Mouse (Mus musculus) MEL (cell line): ENCODE measurements around the gene P4ha1. TPM values are rescaled to one million over a fixed set of nuclear protein-coding genes. Genes with fewer than 3 reads are reported as not detected.

Experiments used
- DNase-seq: peaks from one replicate; pipeline ENCODE4 v3.0.0; 2011; ENCODE audit warnings: low read depth, low spot score
- H3K27ac ChIP-seq: 2 replicates; pipeline ENCODE4 v1.5.1; 2012; ENCODE audit warnings: low read depth, mild to moderate bottlenecking, control low read depth, low read length, moderate library complexity; ENCODE audit not compliant: control insufficient read depth
- H3K27me3 ChIP-seq, 2 experiments: fragments of 150-350 bp in 1 of 2; sonication (generic) in 1 of 2; 2 replicates each; pipeline ENCODE4 v1.6.1; 2012; ENCODE audit warnings: low read length in 2 of 2, mild to moderate bottlenecking in 2 of 2, improper control_type of control experiment in 1 of 2, moderate library complexity in 1 of 2; ENCODE audit not compliant: insufficient read depth in 2 of 2, control insufficient read depth in 1 of 2
- H3K36me3 ChIP-seq, 2 experiments: 2 replicates each; pipeline ENCODE4 v1.6.1; 2012 to 2014; ENCODE audit warnings: low read length in 2 of 2, improper control_type of control experiment in 1 of 2, inconsistent platforms in 1 of 2, mild to moderate bottlenecking in 1 of 2; ENCODE audit not compliant: insufficient read depth in 2 of 2, control insufficient read depth in 1 of 2
- H3K4me1 ChIP-seq, 2 experiments: fragments of 150-350 bp in 1 of 2; sonication (generic) in 1 of 2; 2 replicates each; pipeline ENCODE4 v1.6.1; 2012; ENCODE audit warnings: low read length in 2 of 2, improper control_type of control experiment in 1 of 2, mild to moderate bottlenecking in 1 of 2; ENCODE audit not compliant: insufficient read depth in 2 of 2, control insufficient read depth in 1 of 2
- H3K4me3 ChIP-seq, 2 experiments: fragments of 150-350 bp in 1 of 2; sonication (generic) in 1 of 2; 2 replicates each; pipeline ENCODE4 v1.5.1; 2012; ENCODE audit warnings: low read depth in 2 of 2, low read length in 2 of 2, mild to moderate bottlenecking in 2 of 2, moderate library complexity in 2 of 2, control low read depth in 1 of 2, improper control_type of control experiment in 1 of 2; ENCODE audit not compliant: control insufficient read depth in 1 of 2, insufficient read depth in 1 of 2
- H3K79me2 ChIP-seq: 2 replicates; pipeline ENCODE4 v1.6.1; 2012; ENCODE audit warnings: mild to moderate bottlenecking, low read length, moderate library complexity; ENCODE audit not compliant: control insufficient read depth, poor library complexity, insufficient read depth
- H3K9ac ChIP-seq: 2 replicates; pipeline ENCODE4 v1.6.1; 2012; ENCODE audit warnings: low read depth, mild to moderate bottlenecking, control low read depth, low read length, moderate library complexity; ENCODE audit not compliant: control insufficient read depth, poor library complexity, severe bottlenecking
- H3K9me3 ChIP-seq: fragments of 150-350 bp; sonication (generic); replicated peaks from 2 replicates; pipeline ENCODE4 v1.6.1; 2012; ENCODE audit warnings: mild to moderate bottlenecking, low read length, improper control_type of control experiment, moderate library complexity; ENCODE audit not compliant: insufficient read depth
- CHD2 ChIP-seq: IDR thresholded peaks from 2 replicates; pipeline ENCODE4 v1.6.1; 2011; ENCODE audit warnings: low read length, improper control_type of control experiment
- E2F4 ChIP-seq: IDR thresholded peaks from 2 replicates; pipeline ENCODE4 v1.6.1; 2011; ENCODE audit warnings: low read depth, low read length, improper control_type of control experiment, borderline replicate concordance
- ELF1 ChIP-seq: IDR thresholded peaks from 2 replicates; pipeline ENCODE4 v1.6.1; 2014; ENCODE audit warnings: low read depth, mild to moderate bottlenecking, inconsistent platforms, low read length, improper control_type of control experiment, moderate library complexity
- MAX ChIP-seq: IDR thresholded peaks from 2 replicates; pipeline ENCODE4 v1.6.1; 2011; ENCODE audit warnings: low read length, improper control_type of control experiment
- MXI1 ChIP-seq: IDR thresholded peaks from 2 replicates; pipeline ENCODE4 v1.6.1; 2011; ENCODE audit warnings: mild to moderate bottlenecking, low read depth, low read length, improper control_type of control experiment
- MYB ChIP-seq: IDR thresholded peaks from 2 replicates; pipeline ENCODE4 v1.6.1; 2011; ENCODE audit warnings: mild to moderate bottlenecking, low read depth, low read length, improper control_type of control experiment
- POLR2AphosphoS5 ChIP-seq: IDR thresholded peaks from 2 replicates; pipeline ENCODE4 v1.6.1; 2012; ENCODE audit warnings: low read depth, borderline replicate concordance, mild to moderate bottlenecking, inconsistent platforms, low read length, moderate library complexity, mixed read lengths
- TCF12 ChIP-seq: IDR thresholded peaks from 2 replicates; pipeline ENCODE4 v1.6.1; 2014; ENCODE audit warnings: low read depth, mild to moderate bottlenecking, inconsistent platforms, low read length, improper control_type of control experiment, moderate library complexity
- USF1 ChIP-seq: IDR thresholded peaks from 2 replicates; pipeline ENCODE4 v1.6.1; 2014; ENCODE audit warnings: low read depth, mild to moderate bottlenecking, inconsistent platforms, low read length, improper control_type of control experiment, moderate library complexity
- ZKSCAN1 ChIP-seq: IDR thresholded peaks from 2 replicates; pipeline ENCODE4 v1.6.1; 2012; ENCODE audit warnings: low read depth, mild to moderate bottlenecking, inconsistent platforms, low read length, improper control_type of control experiment, moderate library complexity
- polyA plus RNA-seq, 2 experiments: library from polyadenylated mRNA; stranded (reverse) in 1 of 2; unstranded in 1 of 2; fragments of >175 nt in 1 of 2; fragments of >200 nt in 1 of 2; gene quantifications; 2 replicates each; pipeline versions ENCODE4 v1.2.1 to v1.2.4; 2012; ENCODE audit warnings: low replicate concordance in 2 of 2, low read depth in 1 of 2; ENCODE audit not compliant: insufficient read length in 2 of 2, insufficient read depth in 1 of 2, missing spikeins in 1 of 2
- total RNA-seq: library from RNA; depleted of rRNA; stranded (reverse); fragments of 300-350 nt; gene quantifications from 2 replicates; pipeline ENCODE4 v1.2.3, GENCODE M21; 2012

P4ha1 gene
- total and polyA plus RNA-seq, 3 experiments, result 18.9 to 50.2 TPM; not detected in 1

- Histone ChIP-seq H3K4me3 (no peak overlapping the region), H3K27me3 (no peaks in the 10 kb centered on the region), H3K9me3 (no peaks in the 10 kb centered on the region), H3K79me2 (no peaks in the 10 kb centered on the region), H3K9ac (no peak overlapping the region), H3K36me3 (no peaks in the 10 kb centered on the region), H3K27ac (no peak overlapping the region), H3K4me1 (peaks cover 0 to 3% of the 10 kb centered on the region in 2 experiments; a peak in 2 of 4 replicates)
- no peak for DNase-seq
- TF ChIP-seq E2F4 (no peak), ZKSCAN1 (no peak), ELF1 (no peak), MAX (no peak), USF1 (no peak), MXI1 (no peak), TCF12 (no peak)
Measured at GRCm38 (mm10) chr10:59285530-59285929, 37.6 kb upstream of the P4ha1 start.

GRCm38 (mm10) chr10:59287251-59287650, 35.8 kb upstream of the P4ha1 start:
- H3K79me2 ChIP-seq, result no peaks in the 10 kb centered on the region
- DNase-seq, result no peak
- H3K36me3 ChIP-seq, result no peaks in the 10 kb centered on the region
- H3K27ac ChIP-seq, result no peak overlapping the region
- no peaks in the 10 kb centered on the region for H3K9me3 ChIP-seq
- H3K4me3 ChIP-seq, result no peak overlapping the region
- H3K27me3 ChIP-seq, result no peaks in the 10 kb centered on the region
- no peak overlapping the region for H3K9ac ChIP-seq
- TF ChIP-seq CHD2, result no peak
- peaks cover 0 to 3% of the 10 kb centered on the region in 2 experiments; a peak in 2 of 4 replicates for H3K4me1 ChIP-seq

GRCm38 (mm10) chr10:59287662-59288061, 35.4 kb upstream of the P4ha1 start:
- H3K27me3 ChIP-seq, result no peaks in the 10 kb centered on the region
- TF ChIP-seq MYB (no peak), CHD2 (no peak), POLR2AphosphoS5 (no peak)

More at GRCm38 (mm10) chr10:59287662-59288061, 35.4 kb upstream of the P4ha1 start:
- Histone ChIP-seq H3K27ac (no peak overlapping the region), H3K36me3 (no peaks in the 10 kb centered on the region), H3K4me3 (no peak overlapping the region), H3K9ac (no peak overlapping the region), H3K9me3 (no peaks in the 10 kb centered on the region), H3K4me1 (peaks cover 0 to 3% of the 10 kb centered on the region in 2 experiments; a peak in 2 of 4 replicates), H3K79me2 (no peaks in the 10 kb centered on the region)
- DNase-seq, result no peak
